Mouse (Mus musculus) cortical plate, adult 2 months (tissue): Measurements from ENCODE around the gene Tktl1.
"Not testable (repeated sequence)": the region's sequence is repeated elsewhere in the genome, so short reads cannot be mapped to it uniquely, and the experiment has no call there.

Experiments
- CTCF ChIP-seq: fragments of 200-500 bp; IDR thresholded peaks from 2 replicates; pipeline ENCODE4 v1.5.1; 2011; ENCODE audit warnings: mild to moderate bottlenecking, control low read depth, low read length; ENCODE audit not compliant: insufficient read depth; ENCODE audit errors: extremely low read depth
- POLR2A ChIP-seq: fragments of 200-500 bp; IDR thresholded peaks from 2 replicates; pipeline ENCODE4 v1.6.1; 2011; ENCODE audit warnings: mild to moderate bottlenecking, low read length, control low read depth; ENCODE audit not compliant: insufficient read depth; ENCODE audit errors: extremely low read depth

DNA sequence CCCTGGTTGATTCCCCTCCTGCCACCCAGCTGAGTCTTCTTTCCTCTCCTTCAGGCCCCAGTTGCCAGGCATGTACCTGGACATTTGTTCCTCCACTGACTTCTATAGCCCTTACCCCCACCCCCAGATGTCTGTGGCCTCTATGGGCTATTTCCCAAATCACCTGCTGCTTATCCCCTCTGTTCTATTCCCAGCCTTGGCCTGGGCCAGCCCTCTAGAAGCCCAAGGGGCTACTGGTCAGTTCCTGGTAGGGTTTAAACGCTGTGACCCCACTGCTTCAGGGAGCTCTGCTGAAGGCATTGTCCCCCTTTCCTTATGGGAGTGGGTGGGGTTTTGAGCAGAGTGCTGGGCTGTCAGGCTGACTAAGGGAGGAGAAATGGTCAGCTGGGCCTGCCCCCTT lies 43.0 kb downstream of the Tktl1 start:
- not testable (repeated sequence) for TF ChIP-seq POLR2A, CTCF
